ENCODE assay signal across 29 mouse cellular contexts in genomic region chr4:63567712-63568390, GRCm38 (mm10). TPM values are rescaled to one million over a fixed set of nuclear protein-coding genes. Genes with fewer than 3 reads are reported as not detected.
DNase-seq lines count a peak whose midpoint lies in the region; ATAC-seq and TF ChIP-seq lines count a peak whose summit lies in the region.
"Had no signal": no experiment of that assay in that cellular context is flagged by ENCODE, and none has a peak within 500 bp of the region (broad histone marks: within the 10 kb centered on the region; RNA-seq: fewer than 3 reads in every experiment).

No protein-coding gene starts in this region.

- H3K27ac ChIP-seq in forebrain, embryonic 14.5 days (ENCODE audit: low read depth, low read length): no peak overlapping the region
- H3K27ac ChIP-seq in forebrain, embryonic 15.5 days (replicated peaks): no peak overlapping the region
- H3K27ac ChIP-seq in heart, embryonic 12.5 days (ENCODE audit: poor library complexity, severe bottlenecking): no peak overlapping the region
- H3K27ac ChIP-seq in heart, postnatal 0 days (ENCODE audit: low read depth): no peak overlapping the region
- H3K27ac ChIP-seq in liver, adult 2 months (replicated peaks; ENCODE audit: insufficient read depth, low read depth, low read length): no peak overlapping the region
- H3K27ac ChIP-seq: embryonic facial prominence, embryonic 15.5 days; gastrocnemius, adult 2 months; intestine, embryonic 15.5 days had no signal

- DNase-seq in forebrain, embryonic 14.5 days (ENCODE audit: low spot score): no peak
- no peak for DNase-seq in heart, adult 8-10 months (ENCODE audit: low spot score)
- DNase-seq in heart, postnatal 0 days (ENCODE audit: low spot score): no peak
- no peak for DNase-seq in heart, adult 9 months (ENCODE audit: low spot score in 2 of 2)
- peak; percentile 73 for DNase-seq in liver, adult 2 months (ENCODE audit: extremely low read depth, low read depth, low spot score)
- no peak for DNase-seq in liver
- DNase-seq: adrenal gland, postnatal 10 days; cerebellum, adult 11 months; cerebellum, adult 8-10 months; cerebellum, postnatal 14 days; embryo, embryonic 11 days; gastrocnemius, adult 2 months; gastrocnemius, postnatal 25 days; kidney, adult 18-20 months had no signal

- WGBS in forebrain, embryonic 14.5 days: 92% methylated on average over 10 of the region's 10 CpGs
- WGBS in forebrain, embryonic 15.5 days: 88% methylated on average over 9 of the region's 10 CpGs
- 62% methylated on average over 10 of the region's 10 CpGs for WGBS in heart, embryonic 12.5 days
- 68% methylated on average over 10 of the region's 10 CpGs for whole genome bisulfite sequencing in heart, postnatal 0 days
- WGBS in liver, adult 2 months: 69% methylated on average over 10 of the region's 10 CpGs

- H3K4me2 ChIP-seq in forebrain, embryonic 14.5 days (ENCODE audit: low read length): no peak overlapping the region
- no peak overlapping the region for H3K4me2 ChIP-seq in forebrain, embryonic 15.5 days (replicated peaks)
- no peak overlapping the region for H3K4me2 ChIP-seq in heart, embryonic 12.5 days
- no peak overlapping the region for H3K4me2 ChIP-seq in heart, postnatal 0 days (ENCODE audit: low read depth, low read length)
- H3K4me2 ChIP-seq: embryonic facial prominence, embryonic 15.5 days; intestine, embryonic 15.5 days had no signal

- H3K36me3 ChIP-seq in forebrain, embryonic 14.5 days (ENCODE audit: control insufficient read depth, insufficient read depth, low read length): no peaks in the 10 kb centered on the region
- no peaks in the 10 kb centered on the region for H3K36me3 ChIP-seq in forebrain, embryonic 15.5 days
- peaks cover 18% of the 10 kb centered on the region for H3K36me3 ChIP-seq in heart, embryonic 12.5 days
- 0 out of 2 replicates have a peak, but pooled peaks cover 14% of the 10 kb centered on the region for H3K36me3 ChIP-seq in heart, postnatal 0 days (replicated peaks; ENCODE audit: control insufficient read depth, insufficient read depth, low read length)
- no peaks in the 10 kb centered on the region for H3K36me3 ChIP-seq in liver, adult 2 months (ENCODE audit: control insufficient read depth, insufficient read depth, low read length)

- H3K9ac ChIP-seq in forebrain, embryonic 14.5 days (ENCODE audit: low read length): no peak overlapping the region
- H3K9ac ChIP-seq in forebrain, embryonic 15.5 days (replicated peaks): no peak overlapping the region
- no peak overlapping the region for H3K9ac ChIP-seq in heart, embryonic 12.5 days
- no peak overlapping the region for H3K9ac ChIP-seq in heart, postnatal 0 days (replicated peaks; ENCODE audit: low read depth, low read length)
- no peak overlapping the region for H3K9ac ChIP-seq in liver, adult 2 months (ENCODE audit: low read depth, low read length)
- H3K9ac ChIP-seq: embryonic facial prominence, embryonic 15.5 days; intestine, embryonic 15.5 days had no signal

- peak; percentile 23; the same call in 1 of the 2 replicates for ATAC-seq in forebrain, embryonic 14.5 days
- ATAC-seq in forebrain, embryonic 15.5 days (replicated peaks): no peak
- peak; percentile 34; the same call in 1 of the 2 replicates for ATAC-seq in heart, embryonic 12.5 days (ENCODE audit: insufficient number of reproducible peaks, low FRiP score)
- ATAC-seq in heart, postnatal 0 days (ENCODE audit: insufficient read depth, low read depth): peak; percentile 58
- ATAC-seq: intestine, embryonic 15.5 days had no signal

- no peak for TF ChIP-seq POLR2A in liver, adult 2 months (IDR thresholded peaks at IDR 0.05; ENCODE audit: extremely low read depth, insufficient read depth, low read length)

- no peak for TF ChIP-seq EP300 in heart, postnatal 0 days (IDR thresholded peaks at IDR 0.05; ENCODE audit: low read depth)

- peaks cover 7% of the 10 kb centered on the region for H3K4me1 ChIP-seq in forebrain, embryonic 14.5 days (ENCODE audit: control insufficient read depth, insufficient read depth, low read length)
- peaks cover 5% of the 10 kb centered on the region; the same call in 1 of the 2 replicates for H3K4me1 ChIP-seq in forebrain, embryonic 15.5 days
- peaks cover 23% of the 10 kb centered on the region for H3K4me1 ChIP-seq in heart, embryonic 12.5 days (replicated peaks)
- no peaks in the 10 kb centered on the region for H3K4me1 ChIP-seq in heart, postnatal 0 days (ENCODE audit: control insufficient read depth, insufficient read depth)
- H3K4me1 ChIP-seq in liver, adult 2 months (ENCODE audit: control insufficient read depth, insufficient read depth, low read length): no peaks in the 10 kb centered on the region
- H3K4me1 ChIP-seq: intestine, embryonic 15.5 days had no signal

- H3K79me2 ChIP-seq in liver, adult 2 months (ENCODE audit: control insufficient read depth, insufficient read depth, low read length): no peaks in the 10 kb centered on the region

- no peak overlapping the region for H3K4me3 ChIP-seq in forebrain, embryonic 14.5 days (ENCODE audit: low read depth, low read length)
- H3K4me3 ChIP-seq in forebrain, embryonic 15.5 days: no peak overlapping the region
- no peak overlapping the region for H3K4me3 ChIP-seq in heart, embryonic 12.5 days
- no peak overlapping the region for H3K4me3 ChIP-seq in heart, postnatal 0 days (ENCODE audit: low read depth, low read length)
- no peak overlapping the region for H3K4me3 ChIP-seq in liver, adult 2 months (ENCODE audit: insufficient read depth, low read depth, low read length)
- H3K4me3 ChIP-seq: embryonic facial prominence, embryonic 15.5 days; erythroblast, embryonic 14.5 days; gastrocnemius, adult 2 months; intestine, embryonic 15.5 days had no signal

- no peak for TF ChIP-seq CTCF in heart, postnatal 0 days (IDR thresholded peaks at IDR 0.05; ENCODE audit: low read depth)
- TF ChIP-seq CTCF in liver, adult 2 months (IDR thresholded peaks at IDR 0.05; ENCODE audit: low read depth, low read length): no peak

- H3K9me3 ChIP-seq in forebrain, embryonic 14.5 days (replicated peaks; ENCODE audit: control insufficient read depth, low read length): no peaks in the 10 kb centered on the region
- no peaks in the 10 kb centered on the region for H3K9me3 ChIP-seq in forebrain, embryonic 15.5 days
- H3K9me3 ChIP-seq in heart, embryonic 12.5 days (replicated peaks): no peaks in the 10 kb centered on the region
- no peaks in the 10 kb centered on the region for H3K9me3 ChIP-seq in heart, postnatal 0 days (replicated peaks; ENCODE audit: control insufficient read depth, low read length)
- H3K9me3 ChIP-seq: embryonic facial prominence, embryonic 15.5 days; intestine, embryonic 15.5 days had no signal

- H3K27me3 ChIP-seq in forebrain, embryonic 14.5 days (replicated peaks; ENCODE audit: control insufficient read depth, insufficient read depth, low read length): no peaks in the 10 kb centered on the region
- no peaks in the 10 kb centered on the region for H3K27me3 ChIP-seq in forebrain, embryonic 15.5 days
- no peaks in the 10 kb centered on the region for H3K27me3 ChIP-seq in heart, embryonic 12.5 days (replicated peaks)
- H3K27me3 ChIP-seq in heart, postnatal 0 days (ENCODE audit: control insufficient read depth, insufficient read depth, low read length): no peaks in the 10 kb centered on the region
- no peaks in the 10 kb centered on the region for H3K27me3 ChIP-seq in liver, adult 2 months (ENCODE audit: control insufficient read depth, insufficient read depth, low read length)
- H3K27me3 ChIP-seq: embryonic facial prominence, embryonic 15.5 days; intestine, embryonic 15.5 days had no signal

RNA-seq across cellular contexts. Expression of gene Tmem268, which starts 9.3 kb away (rescaled TPM):
- polyA plus RNA-seq in forebrain, embryonic 14.5 days (2014; fragmentation: Nextera tagmentation; extraction: Ambion mirVana): 4.9 and 5.4 TPM in 2 replicates
- 4.6 and 5.8 TPM in 2 replicates for polyA plus RNA-seq in forebrain, embryonic 15.5 days (2015; fragmentation: Nextera tagmentation; extraction: Ambion mirVana)
- polyA plus RNA-seq in heart, embryonic 12.5 days (2016; fragmentation: Nextera tagmentation; extraction: Ambion mirVana): 5.3 and 5.6 TPM in 2 replicates
- 10 to 100 TPM in 3 of 4 experiments, 1 to 10 TPM in 1; 8.0 to 16.2 (median 12.7) TPM for total RNA-seq in heart, adult 8-10 months (2022)
- 5.2 and 10.0 TPM in 2 replicates for total RNA-seq in heart, postnatal 0 days (2014; rRNA removed; ENCODE audit: low replicate concordance)
- 4.6 and 4.7 TPM in 2 replicates for polyA plus RNA-seq in heart, postnatal 0 days (2015; fragmentation: Nextera tagmentation; extraction: Ambion mirVana)
- total RNA-seq in liver, adult 2 months (2014; rRNA removed): 2.9 and 4.4 TPM in 2 replicates
- polyA plus RNA-seq in liver, adult 2 months (2012; rRNA removed): 4.0 and 4.7 TPM in 2 replicates

RNA-seq across cellular contexts. Expression of gene Atp6v1g1, which starts 23.3 kb away (rescaled TPM):
- polyA plus RNA-seq in forebrain, embryonic 14.5 days (2014; fragmentation: Nextera tagmentation; extraction: Ambion mirVana): 526 and 544 TPM in 2 replicates
- 452 and 469 TPM in 2 replicates for polyA plus RNA-seq in forebrain, embryonic 15.5 days (2015; fragmentation: Nextera tagmentation; extraction: Ambion mirVana)
- polyA plus RNA-seq in heart, embryonic 12.5 days (2016; fragmentation: Nextera tagmentation; extraction: Ambion mirVana): 196 and 202 TPM in 2 replicates
- total RNA-seq in heart, adult 8-10 months (2022): 100 to 1,000 TPM; 146 to 168 (median 149) TPM
- 120 and 148 TPM in 2 replicates for total RNA-seq in heart, postnatal 0 days (2014; rRNA removed; ENCODE audit: low replicate concordance)
- 278 and 279 TPM in 2 replicates for polyA plus RNA-seq in heart, postnatal 0 days (2015; fragmentation: Nextera tagmentation; extraction: Ambion mirVana)
- total RNA-seq in liver, adult 2 months (2014; rRNA removed): 79.7 and 82.6 TPM in 2 replicates
- 31.6 and 33.4 TPM in 2 replicates for polyA plus RNA-seq in liver, adult 2 months (2012; rRNA removed)

RNA-seq across cellular contexts. Expression of gene Gm11213, which starts 37.2 kb away (rescaled TPM):
- not detected in 2 replicates for polyA plus RNA-seq in forebrain, embryonic 14.5 days (2014; fragmentation: Nextera tagmentation; extraction: Ambion mirVana)
- not detected in 2 replicates for polyA plus RNA-seq in forebrain, embryonic 15.5 days (2015; fragmentation: Nextera tagmentation; extraction: Ambion mirVana)
- not detected in 2 replicates for polyA plus RNA-seq in heart, embryonic 12.5 days (2016; fragmentation: Nextera tagmentation; extraction: Ambion mirVana)
- not detected for total RNA-seq in heart, adult 8-10 months (2022)
- not detected in 2 replicates for total RNA-seq in heart, postnatal 0 days (2014; rRNA removed; ENCODE audit: low replicate concordance)
- polyA plus RNA-seq in heart, postnatal 0 days (2015; fragmentation: Nextera tagmentation; extraction: Ambion mirVana): not detected in 2 replicates
- total RNA-seq in liver, adult 2 months (2014; rRNA removed): not detected in 2 replicates
- not detected in 2 replicates for polyA plus RNA-seq in liver, adult 2 months (2012; rRNA removed)
- total RNA-seq: adrenal gland, postnatal 10 days; adrenal gland, postnatal 4 days; common myeloid progenitor, adult 5-6 weeks; gastrocnemius, adult 2 months; gastrocnemius, postnatal 25 days; granulocyte monocyte progenitor cell, adult 5-6 weeks; MEL had no signal
- polyA plus RNA-seq: brain, embryonic 14.5 days; C2C12; embryonic facial prominence, embryonic 11.5 days; embryonic facial prominence, embryonic 15.5 days; erythroblast, embryonic 14.5 days; forebrain, embryonic 11.5 days; hindbrain, embryonic 11.5 days; intestine, embryonic 15.5 days; kidney, embryonic 14.5 days had no signal

RNA-seq across cellular contexts. Expression of gene Tex48, which starts 54.4 kb away (rescaled TPM):
- polyA plus RNA-seq in forebrain, embryonic 14.5 days (2014; fragmentation: Nextera tagmentation; extraction: Ambion mirVana): not detected in 2 replicates
- polyA plus RNA-seq in forebrain, embryonic 15.5 days (2015; fragmentation: Nextera tagmentation; extraction: Ambion mirVana): not detected in 2 replicates
- polyA plus RNA-seq in heart, embryonic 12.5 days (2016; fragmentation: Nextera tagmentation; extraction: Ambion mirVana): not detected in 2 replicates
- not detected for total RNA-seq in heart, adult 8-10 months (2022)
- not detected in 2 replicates for total RNA-seq in heart, postnatal 0 days (2014; rRNA removed; ENCODE audit: low replicate concordance)
- not detected in 2 replicates for polyA plus RNA-seq in heart, postnatal 0 days (2015; fragmentation: Nextera tagmentation; extraction: Ambion mirVana)
- not detected in 2 replicates for total RNA-seq in liver, adult 2 months (2014; rRNA removed)
- polyA plus RNA-seq in liver, adult 2 months (2012; rRNA removed): not detected in 2 replicates
- total RNA-seq: adrenal gland, postnatal 10 days; adrenal gland, postnatal 4 days; common myeloid progenitor, adult 5-6 weeks; gastrocnemius, adult 2 months; gastrocnemius, postnatal 25 days; granulocyte monocyte progenitor cell, adult 5-6 weeks; MEL had no signal
- polyA plus RNA-seq: brain, embryonic 14.5 days; C2C12; embryonic facial prominence, embryonic 11.5 days; embryonic facial prominence, embryonic 15.5 days; erythroblast, embryonic 14.5 days; forebrain, embryonic 11.5 days; hindbrain, embryonic 11.5 days; intestine, embryonic 15.5 days; kidney, embryonic 14.5 days had no signal
